Mouse (Mus musculus) E14TG2a.4 (cell line): ENCODE data around the gene Stat5b.

Source experiments
- H3K27me3 ChIP-seq: 2 replicates; pipeline ENCODE4 v1.6.1; 2014; ENCODE audit warnings: low read length, control low read depth; ENCODE audit not compliant: insufficient read depth
- H3K36me3 ChIP-seq: 2 replicates; pipeline ENCODE4 v1.6.1; 2014; ENCODE audit warnings: low read length, control low read depth; ENCODE audit not compliant: insufficient read depth
- H3K4me1 ChIP-seq: replicated peaks from 2 replicates; pipeline ENCODE4 v1.6.1; 2014; ENCODE audit warnings: low read depth, low read length, control low read depth
- H3K4me3 ChIP-seq: replicated peaks from 2 replicates; pipeline ENCODE4 v1.5.1; 2014; ENCODE audit warnings: mild to moderate bottlenecking, low read length
- H3K9me3 ChIP-seq: 2 replicates; pipeline ENCODE4 v1.6.1; 2014; ENCODE audit warnings: low read length, control low read depth
- CTCF ChIP-seq: conservative IDR thresholded peaks from 2 replicates; pipeline ENCODE4 v1.5.1; 2014; ENCODE audit warnings: low read length
- NANOG ChIP-seq: IDR thresholded peaks from 2 replicates; pipeline ENCODE4 v1.6.1; 2014; ENCODE audit warnings: borderline replicate concordance, low read length, mixed read lengths
- POU5F1 ChIP-seq: IDR thresholded peaks from 2 replicates; pipeline ENCODE4 v1.6.1; 2014; ENCODE audit warnings: low read length, borderline replicate concordance

The Stat5b gene

DNA sequence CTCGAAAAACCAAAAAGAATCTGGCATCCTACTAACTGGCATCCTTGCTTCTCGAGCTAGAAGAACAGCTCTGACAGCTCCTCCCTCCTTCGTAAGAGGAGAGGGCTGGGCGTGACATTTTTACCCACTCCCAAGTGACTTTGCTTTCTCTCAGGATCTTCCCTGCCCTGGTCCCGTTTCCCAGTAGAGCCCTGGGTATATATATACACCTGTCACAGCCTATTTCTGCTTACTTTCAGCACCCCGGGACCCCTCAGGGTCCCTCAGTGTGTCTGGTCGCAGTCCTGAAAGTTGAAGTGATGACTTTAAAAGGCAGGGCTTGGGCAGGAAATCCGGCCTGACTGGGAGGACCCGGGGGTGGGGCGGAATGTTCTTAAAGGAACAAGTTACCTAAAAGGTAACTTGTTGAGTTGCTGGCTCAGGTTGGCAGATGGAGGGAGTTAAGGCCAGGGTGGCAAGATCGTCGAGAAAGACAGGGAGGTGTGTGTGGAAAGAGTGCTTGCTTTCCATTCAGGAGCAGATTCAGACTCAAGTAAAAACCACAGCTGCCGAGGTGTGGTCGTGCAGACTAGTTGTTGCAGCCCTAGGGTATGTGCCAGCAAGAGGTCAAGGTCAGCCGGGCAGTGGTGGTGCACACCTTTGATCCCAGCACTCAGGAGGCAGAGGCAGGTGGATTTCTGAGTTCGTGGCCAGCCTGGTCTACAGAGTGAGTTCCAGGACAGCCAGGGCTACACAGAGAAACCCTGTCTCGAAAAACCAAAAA is 79.7 kb downstream of the Stat5b start, which contains the start of gene Ghdc:
Gene Ghdc (minus strand): TSS at position 312 of the 763 bp plus-strand sequence.
- peaks cover 28% of the 10 kb centered on the region for H3K36me3 ChIP-seq
- peaks cover 48% of the 10 kb centered on the region for H3K4me1 ChIP-seq
- no peak for TF ChIP-seq NANOG
- no peak for TF ChIP-seq CTCF
- no peak for TF ChIP-seq POU5F1
- no peaks in the 10 kb centered on the region for H3K9me3 ChIP-seq
- H3K4me3 ChIP-seq = peak within 1 kb of the TSS; percentile 81
- H3K27me3 ChIP-seq = no peaks in the 10 kb centered on the region

- no peak for TF ChIP-seq CTCF
- TF ChIP-seq POU5F1 = no peak
- no peak for TF ChIP-seq NANOG
- peaks cover 48% of the 10 kb centered on the region for H3K4me1 ChIP-seq
- peak overlapping the region; percentile 81 for H3K4me3 ChIP-seq
- no peaks in the 10 kb centered on the region for H3K27me3 ChIP-seq
- peaks cover 28% of the 10 kb centered on the region for H3K36me3 ChIP-seq
- H3K9me3 ChIP-seq = no peaks in the 10 kb centered on the region
These were observed 80.5 kb downstream of the Stat5b start for GRCm38 (mm10) chr11:100769980-100770379.

- no peaks in the 10 kb centered on the region for H3K9me3 ChIP-seq
- peaks cover 28% of the 10 kb centered on the region for H3K36me3 ChIP-seq
- TF ChIP-seq CTCF (no peak), POU5F1 (no peak), NANOG (no peak)
- H3K4me3 ChIP-seq = no peak overlapping the region
- peaks cover 9% of the 10 kb centered on the region for H3K27me3 ChIP-seq
- H3K4me1 ChIP-seq = peaks cover 45% of the 10 kb centered on the region
These were observed 82.7 kb downstream of the Stat5b start for GRCm38 (mm10) chr11:100767871-100768270.

DNA sequence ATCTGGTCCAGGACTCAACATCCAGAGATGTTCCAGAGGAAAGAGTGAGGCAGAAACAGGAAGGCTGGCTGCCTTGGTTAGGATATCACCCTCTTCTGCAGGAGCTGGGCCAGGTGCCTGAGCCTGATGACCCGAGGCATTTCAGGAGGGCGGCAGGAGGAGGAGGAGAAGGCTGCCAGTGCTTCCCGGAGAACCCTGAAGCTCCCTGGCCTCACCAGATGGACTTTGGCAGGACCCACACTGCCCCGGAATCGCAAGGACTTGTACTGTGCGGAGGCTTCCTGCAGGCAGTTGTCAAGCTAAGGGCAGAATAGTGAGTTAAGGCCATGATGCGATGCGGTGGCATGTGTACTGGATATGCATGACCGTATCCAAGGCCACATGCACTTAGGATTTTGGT is 83.8 kb downstream of the Stat5b start:
- Histone ChIP-seq H3K4me1 (peaks cover 49% of the 10 kb centered on the region), H3K9me3 (no peaks in the 10 kb centered on the region), H3K36me3 (peaks cover 28% of the 10 kb centered on the region), H3K27me3 (peaks cover 19% of the 10 kb centered on the region), H3K4me3 (no peak overlapping the region)
- TF ChIP-seq POU5F1 = no peak

DNA sequence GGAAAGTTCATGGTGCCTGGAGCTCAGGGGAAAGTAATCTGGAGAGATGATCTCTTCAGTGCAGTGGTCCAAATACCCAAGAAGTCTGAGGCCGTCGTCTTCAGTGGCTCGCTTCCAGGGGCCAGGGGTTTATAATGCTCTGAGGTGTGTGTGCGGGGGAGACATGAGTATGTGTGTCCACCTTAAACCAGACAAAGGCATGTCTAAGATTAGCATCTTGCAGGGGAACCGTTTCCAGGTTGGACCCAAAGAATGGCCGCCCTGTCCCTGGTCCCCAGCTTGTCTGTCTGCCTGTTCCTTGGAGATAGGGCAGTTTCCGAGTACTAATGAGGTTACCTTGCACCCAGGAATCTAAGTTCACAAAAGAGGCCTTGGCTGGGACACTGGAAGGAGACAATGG is 87.7 kb downstream of the Stat5b start, which contains the start of gene Hcrt:
Gene Hcrt (minus strand): TSS at position 101 of the 400 bp plus-strand sequence.
- TF ChIP-seq POU5F1 (no peak), NANOG (no peak), CTCF (no peak)

GRCm38 (mm10) chr11:100761547-100762045 is 88.9 kb downstream of the Stat5b start:
- Histone ChIP-seq H3K36me3 (peaks cover 4% of the 10 kb centered on the region), H3K4me1 (peaks cover 45% of the 10 kb centered on the region), H3K27me3 (peaks cover 57% of the 10 kb centered on the region), H3K4me3 (peak overlapping the region; percentile 73), H3K9me3 (no peaks in the 10 kb centered on the region)
- TF ChIP-seq CTCF (peak; percentile 59), NANOG (no peak), POU5F1 (no peak)

More for the DNA sequence above, 87.7 kb downstream of the Stat5b start, which contains the start of gene Hcrt:
- H3K4me1 ChIP-seq = peaks cover 49% of the 10 kb centered on the region
- peak within 1 kb of the TSS; percentile 73 for H3K4me3 ChIP-seq
- H3K9me3 ChIP-seq = no peaks in the 10 kb centered on the region
- H3K27me3 ChIP-seq = peaks cover 50% of the 10 kb centered on the region
- H3K36me3 ChIP-seq = peaks cover 14% of the 10 kb centered on the region

DNA sequence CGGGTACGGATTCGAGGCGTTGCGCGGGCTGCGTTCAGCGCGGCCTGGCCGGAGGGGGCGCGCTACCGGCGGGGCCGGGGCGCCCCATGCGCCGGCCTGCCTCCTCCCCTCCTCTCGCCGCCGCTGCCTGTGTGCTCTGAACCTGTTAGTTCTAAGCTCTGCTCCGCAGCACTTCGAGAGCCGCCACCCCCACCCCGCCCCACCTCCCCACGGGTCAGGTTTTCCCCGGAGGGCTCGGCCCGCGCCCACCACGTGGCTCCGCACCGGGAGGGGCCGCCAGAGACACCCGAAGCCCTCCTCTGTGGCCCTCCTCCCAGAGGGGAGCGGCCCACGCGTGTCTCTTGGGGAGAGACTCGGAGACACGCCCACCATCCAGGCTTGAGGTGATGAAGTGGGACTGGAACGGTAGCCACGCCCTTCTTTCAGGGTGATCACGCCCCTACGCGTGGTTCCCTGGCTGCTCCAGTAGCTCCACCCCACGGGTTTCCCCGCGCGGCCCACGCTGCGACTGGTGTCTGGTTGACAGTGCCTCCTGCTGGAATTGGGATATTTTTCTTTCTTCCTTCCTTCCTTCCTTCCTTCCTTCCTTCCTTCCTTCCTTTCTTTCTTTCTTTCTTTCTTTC is 90.8 kb downstream of the Stat5b start, which contains the start of gene Kcnh4:
Gene Kcnh4 (minus strand): TSS at position 332 of the 623 bp plus-strand sequence.
- H3K9me3 ChIP-seq = no peaks in the 10 kb centered on the region
- peaks cover 47% of the 10 kb centered on the region for H3K4me1 ChIP-seq
- peak within 1 kb of the TSS; percentile 80 for H3K4me3 ChIP-seq
- peaks cover 69% of the 10 kb centered on the region for H3K27me3 ChIP-seq
- TF ChIP-seq POU5F1 (no peak), NANOG (no peak), CTCF (no peak)
- no peaks in the 10 kb centered on the region for H3K36me3 ChIP-seq

DNA sequence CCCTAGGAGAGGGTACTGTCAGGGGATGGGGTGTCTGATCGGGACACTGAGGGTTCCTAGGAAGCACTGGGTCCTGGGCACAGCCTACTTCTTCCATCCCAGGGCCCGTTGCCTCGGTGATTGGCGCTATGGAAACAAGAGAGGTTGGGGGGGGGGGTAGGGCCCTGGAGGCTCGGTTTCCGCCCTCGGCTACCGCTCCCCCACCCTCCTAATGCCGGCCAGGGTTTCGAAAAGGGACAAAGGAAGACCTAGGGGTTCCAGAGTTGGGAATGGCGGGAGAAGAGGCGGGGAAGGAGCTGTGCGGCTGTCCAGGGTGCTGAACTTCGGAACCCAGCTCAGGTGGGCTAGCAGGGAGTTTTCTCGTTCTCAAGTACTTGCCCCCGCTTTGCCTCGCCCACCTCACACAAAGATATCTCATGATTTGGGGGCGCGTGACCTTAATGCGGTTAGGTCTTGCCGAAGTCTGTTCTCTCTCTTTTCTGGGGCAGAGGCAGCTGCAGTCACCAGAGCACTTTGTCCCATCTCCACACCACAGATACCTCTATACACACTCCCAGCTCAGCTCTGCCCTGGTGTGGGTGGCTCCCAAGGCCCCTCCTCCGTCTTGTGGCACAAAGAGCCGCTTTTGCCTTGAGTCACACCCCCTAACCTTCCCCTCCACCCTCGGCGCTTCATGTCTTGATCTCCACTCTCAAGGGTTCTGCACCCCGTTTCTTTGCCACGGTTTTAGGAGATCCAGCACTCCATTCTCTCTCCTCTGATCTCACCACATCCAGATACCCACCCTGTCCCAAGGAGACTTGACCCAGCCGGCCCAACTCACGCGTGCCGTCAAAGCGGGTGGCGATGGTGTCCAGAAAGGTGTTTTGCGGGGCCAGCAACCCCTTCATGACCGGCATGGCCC is 91.6 kb downstream of the Stat5b start:
- Histone ChIP-seq H3K4me3 (peak overlapping the region; percentile 80), H3K36me3 (no peaks in the 10 kb centered on the region), H3K9me3 (no peaks in the 10 kb centered on the region), H3K4me1 (peaks cover 43% of the 10 kb centered on the region), H3K27me3 (peaks cover 71% of the 10 kb centered on the region)
- TF ChIP-seq NANOG (no peak), CTCF (no peak), POU5F1 (no peak)
